Mouse (Mus musculus): ENCODE measurements around the gene Slc35c2. TPM values are rescaled to one million over a fixed set of nuclear protein-coding genes. Genes with fewer than 3 reads are reported as not detected.

The Slc35c2 gene
- polyA plus RNA-seq, 2 experiments from 2014 or later: 39.2 to 59.8 TPM

GRCm38 (mm10) chr2:165311577-165311976 is 23.9 kb upstream of the Slc35c2 start:
- no peak for ATAC-seq

GRCm38 (mm10) chr2:165310818-165311425 is 23.3 kb upstream of the Slc35c2 start:
- ATAC-seq: no peak

GRCm38 (mm10) chr2:165307801-165308200 is 20.1 kb upstream of the Slc35c2 start:
- ATAC-seq: no peak

- ATAC-seq: no peak
These were observed 17.8 kb upstream of the Slc35c2 start for GRCm38 (mm10) chr2:165305438-165305837.

DNA sequence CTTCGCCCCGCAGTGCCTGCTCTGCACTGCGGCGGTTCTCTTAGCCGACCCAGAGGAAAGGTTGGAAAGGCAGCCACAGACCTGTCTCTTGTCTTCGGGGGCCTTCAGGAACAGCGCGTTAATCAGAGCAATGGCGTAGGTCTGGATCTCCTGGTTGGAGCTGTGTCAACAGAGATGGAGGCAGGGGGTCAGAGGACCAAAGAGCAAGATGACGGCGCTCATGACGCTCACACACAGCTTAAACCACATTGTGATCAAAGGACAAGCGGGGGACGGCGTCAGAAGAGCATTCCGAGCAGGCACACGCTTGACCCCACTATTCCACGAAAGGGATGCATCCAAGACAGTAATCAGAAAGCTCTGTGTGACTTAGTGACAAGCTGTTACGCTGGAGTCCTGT is 17.1 kb upstream of the Slc35c2 start:
- ATAC-seq: no peak

DNA sequence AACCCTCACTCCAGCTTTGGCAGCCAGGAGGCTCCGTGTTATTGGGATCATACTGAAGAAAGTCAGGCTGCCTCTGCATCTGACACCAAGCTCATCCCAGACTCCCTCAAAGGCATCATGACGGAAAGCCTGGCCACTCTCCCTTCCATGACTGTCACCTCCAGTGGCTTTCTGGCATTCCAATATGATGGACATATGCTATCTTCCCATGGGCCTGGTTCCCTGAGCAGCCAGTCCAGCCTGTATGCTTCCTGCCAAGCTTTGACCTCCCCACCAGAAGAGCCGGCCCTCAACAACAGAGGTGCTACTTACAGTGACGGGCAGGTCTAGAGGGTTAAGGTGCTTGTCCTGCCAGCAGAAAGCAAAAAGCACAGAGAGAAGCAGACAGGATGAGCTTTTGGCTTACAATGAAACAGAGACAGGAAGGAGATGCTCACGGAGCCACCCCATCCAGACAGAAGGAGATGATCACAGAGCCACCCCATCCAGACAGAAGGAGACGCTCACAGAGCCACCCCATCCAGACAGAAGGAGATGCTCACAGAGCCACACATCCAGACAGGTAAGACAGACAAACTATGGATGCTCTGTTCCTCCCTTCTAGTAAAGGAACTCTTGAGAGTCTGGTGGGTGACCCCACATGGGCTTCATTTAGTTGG is 15.8 kb upstream of the Slc35c2 start:
- ATAC-seq: no peak

GRCm38 (mm10) chr2:165301409-165301808 is 13.7 kb upstream of the Slc35c2 start:
- no peak for ATAC-seq

DNA sequence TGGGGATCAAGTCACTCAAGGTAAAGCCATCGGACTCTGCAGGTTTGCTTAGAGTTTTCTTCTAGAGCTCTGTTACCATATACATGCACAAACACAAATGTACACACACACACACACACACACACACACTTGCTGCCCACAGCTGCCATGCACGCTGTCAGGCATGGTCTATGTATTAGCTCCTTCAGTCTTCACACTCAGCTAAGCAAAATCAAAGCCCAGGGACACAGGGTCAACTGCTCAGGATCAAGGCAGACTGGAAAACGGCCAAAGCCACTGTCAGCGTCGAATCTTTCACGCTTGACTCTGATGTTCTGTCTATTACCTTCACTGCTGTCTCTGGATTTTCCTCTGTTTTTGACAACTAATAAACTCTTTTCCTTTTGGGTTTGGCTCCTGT is 13.2 kb upstream of the Slc35c2 start:
- ATAC-seq: no peak

GRCm38 (mm10) chr2:165300424-165300823 is 12.8 kb upstream of the Slc35c2 start:
- ATAC-seq: no peak

- ATAC-seq: no peak
These were observed 9.8 kb upstream of the Slc35c2 start for GRCm38 (mm10) chr2:165297429-165297828.

GRCm38 (mm10) chr2:165296571-165296970 is 8.9 kb upstream of the Slc35c2 start:
- ATAC-seq: no peak

DNA sequence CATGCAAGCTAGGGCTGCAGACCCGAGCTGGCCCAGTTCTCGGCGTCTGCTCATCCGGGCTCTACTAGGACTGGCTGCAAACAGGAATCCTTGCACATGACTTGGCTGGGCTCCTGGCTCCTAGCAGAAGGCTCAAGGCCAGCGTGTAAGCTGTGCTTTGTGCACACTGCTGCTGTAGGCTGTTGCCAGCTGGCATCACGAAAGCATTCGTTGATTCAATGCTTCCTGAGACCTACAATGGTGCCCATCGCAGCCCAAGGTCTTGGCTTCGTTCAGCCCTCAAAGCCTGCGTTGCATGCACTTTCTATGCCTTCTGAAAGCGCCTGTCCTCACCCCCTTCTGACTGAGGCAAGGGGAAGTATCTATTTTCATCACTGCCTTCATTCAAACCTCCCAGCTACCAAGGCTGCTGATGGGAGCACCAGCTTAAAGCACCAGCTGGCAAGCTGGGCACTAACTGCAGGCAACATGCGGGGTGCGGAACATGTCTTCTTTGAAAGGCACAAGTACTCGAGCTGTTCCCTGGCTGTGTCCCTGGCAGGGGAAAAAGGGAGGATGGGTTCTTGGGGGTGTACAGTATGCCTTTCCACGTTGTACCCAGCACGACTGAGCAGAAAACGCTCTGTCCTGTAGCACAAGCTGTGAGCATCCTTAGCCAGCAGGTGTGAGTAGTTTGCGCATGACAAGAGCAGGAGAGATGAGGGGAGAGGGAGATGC is 804 bp upstream of the Slc35c2 start:
- ATAC-seq: no peak

- peak; percentile 36 for ATAC-seq
These were observed 1.1 kb downstream of the Slc35c2 start for GRCm38 (mm10) chr2:165286361-165287201.

- peak; percentile 56 for ATAC-seq
These were observed 2.0 kb downstream of the Slc35c2 start for GRCm38 (mm10) chr2:165285621-165286020.

DNA sequence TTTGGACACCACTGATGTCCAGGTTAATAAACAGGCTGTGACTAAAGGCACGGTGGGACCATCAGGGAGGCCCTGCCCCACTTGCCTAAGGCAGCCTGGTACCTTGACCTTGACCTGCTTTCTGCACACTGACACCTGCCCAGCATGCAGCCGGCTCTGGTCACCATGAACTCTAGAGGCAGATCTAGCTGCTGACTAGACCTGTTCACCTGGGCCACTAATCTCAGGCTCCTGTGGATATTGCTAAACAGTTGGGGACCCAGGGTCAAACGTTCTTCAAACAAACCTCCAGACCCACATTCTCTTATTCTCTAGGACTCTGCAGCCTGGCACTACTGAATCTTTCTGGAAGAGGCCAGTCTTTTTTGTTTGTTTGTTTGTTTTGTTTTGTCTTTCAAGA is 2.6 kb downstream of the Slc35c2 start:
- ATAC-seq: no peak

- ATAC-seq: no peak
These were observed 3.3 kb downstream of the Slc35c2 start for GRCm38 (mm10) chr2:165284377-165284776.

DNA sequence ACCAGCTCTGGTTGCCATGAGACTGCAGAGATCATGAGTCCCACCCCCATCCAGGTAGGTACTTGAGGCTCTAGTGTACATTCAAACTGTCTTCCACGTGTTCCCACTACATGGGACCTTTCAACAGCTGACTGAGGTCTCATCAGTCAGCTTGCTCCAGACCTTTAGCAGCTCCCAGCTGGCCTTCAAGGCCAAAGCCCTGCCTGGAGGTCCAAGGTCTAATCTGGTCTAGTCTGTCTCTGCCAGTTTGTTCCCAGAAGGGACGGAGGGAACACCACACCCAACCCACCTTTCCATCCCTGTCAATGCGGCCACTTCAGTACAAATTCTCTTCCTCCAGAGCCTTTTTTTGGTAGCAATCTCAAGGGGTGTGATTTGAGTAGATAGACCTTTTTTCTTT is 4.0 kb downstream of the Slc35c2 start:
- ATAC-seq: no peak

- ATAC-seq: no peak
These were observed 5.8 kb downstream of the Slc35c2 start for GRCm38 (mm10) chr2:165281779-165282311.

- ATAC-seq: no peak
These were observed 8.3 kb downstream of the Slc35c2 start for GRCm38 (mm10) chr2:165279351-165279750.

- ATAC-seq: no peak
These were observed 10.4 kb downstream of the Slc35c2 start for GRCm38 (mm10) chr2:165277188-165277740.

- ATAC-seq: no peak
These were observed 11.8 kb downstream of the Slc35c2 start for GRCm38 (mm10) chr2:165275824-165276223.

- ATAC-seq: no peak
These were observed 12.5 kb downstream of the Slc35c2 start for GRCm38 (mm10) chr2:165275124-165275640.

Data from CD4-positive, CD25-positive, alpha-beta regulatory T cell, adult 4 months (primary cell).